Mouse (Mus musculus) ES-E14 (cell line): ENCODE results near the gene Samd3. TPM values are rescaled to one million over a fixed set of nuclear protein-coding genes. Genes with fewer than 3 reads are reported as not detected.

Source experiments
- DNase-seq: peaks from one replicate; pipeline ENCODE4 v3.0.0-alpha.2; 2013; ENCODE audit warnings: low read depth, low spot score
- H3K27ac ChIP-seq: 2 replicates; pipeline ENCODE4 v1.5.1; 2012; ENCODE audit warnings: low read depth, mild to moderate bottlenecking, low read length, moderate library complexity, mixed read lengths; ENCODE audit not compliant: poor library complexity, insufficient read depth, severe bottlenecking
- H3K36me3 ChIP-seq: 2 replicates; pipeline ENCODE4 v1.6.1; 2012; ENCODE audit warnings: mild to moderate bottlenecking, low read length, moderate library complexity, mixed read lengths; ENCODE audit not compliant: control insufficient read depth, poor library complexity, insufficient read depth, severe bottlenecking
- H3K4me1 ChIP-seq, 2 experiments: fragments of 150-350 bp in 1 of 2; sonication (generic) in 1 of 2; 2 replicates each; pipeline ENCODE4 v1.6.1; 2012; ENCODE audit warnings: low read length in 2 of 2, mild to moderate bottlenecking in 1 of 2, mixed read lengths in 1 of 2; ENCODE audit not compliant: control insufficient read depth in 2 of 2, insufficient read depth in 2 of 2, poor library complexity in 1 of 2
- H3K4me3 ChIP-seq, 2 experiments: fragments of 150-350 bp in 1 of 2; sonication (generic) in 1 of 2; 2 replicates each; pipeline ENCODE4 v1.5.1; 2012; ENCODE audit warnings: low read length in 2 of 2, low read depth in 1 of 2, mild to moderate bottlenecking in 1 of 2, mixed read lengths in 1 of 2; ENCODE audit not compliant: insufficient read depth in 1 of 2, poor library complexity in 1 of 2, severe bottlenecking in 1 of 2
- H3K9ac ChIP-seq: 2 replicates; pipeline ENCODE4 v1.6.1; 2012; ENCODE audit warnings: low read depth, mild to moderate bottlenecking, low read length, mixed read lengths; ENCODE audit not compliant: poor library complexity, insufficient read depth, severe bottlenecking
- H3K9me3 ChIP-seq: fragments of 150-350 bp; sonication (generic); 2 replicates; pipeline ENCODE4 v1.6.1; 2012; ENCODE audit warnings: low read depth, mild to moderate bottlenecking, low read length; ENCODE audit not compliant: control insufficient read depth, insufficient read depth
- CHD2 ChIP-seq: IDR thresholded peaks from 2 replicates; pipeline ENCODE4 v1.6.1; 2014; ENCODE audit warnings: mild to moderate bottlenecking, low read depth, low read length, inconsistent platforms
- HCFC1 ChIP-seq: IDR thresholded peaks from 2 replicates; pipeline ENCODE4 v1.6.1; 2012; ENCODE audit warnings: low read length, inconsistent platforms, borderline replicate concordance; ENCODE audit not compliant: insufficient read depth
- MAFK ChIP-seq: IDR thresholded peaks from 2 replicates; pipeline ENCODE4 v1.6.1; 2014; ENCODE audit warnings: mild to moderate bottlenecking, low read depth, low read length, inconsistent platforms; ENCODE audit not compliant: insufficient read depth
- ZC3H11A ChIP-seq: IDR thresholded peaks from 2 replicates; pipeline ENCODE4 v1.6.1; 2012; ENCODE audit warnings: low read depth, mild to moderate bottlenecking, inconsistent platforms, low read length, borderline replicate concordance
- ZNF384 ChIP-seq: IDR thresholded peaks from 2 replicates; pipeline ENCODE4 v1.6.1; 2012; ENCODE audit warnings: low read depth, low read length, inconsistent platforms
- in situ Hi-C, 2 experiments: fragments of 600-800 bp; cut with MboI; formaldehyde crosslinking; loops; one replicate each; pipeline ENCODE4 v1.15.1; 2025; ENCODE audit warnings: low sequenced_read_pairs in 2 of 2, inconsistent platforms in 1 of 2; ENCODE audit not compliant: unreplicated experiment in 2 of 2
- total RNA-seq: library from RNA; depleted of rRNA; stranded (reverse); fragments of 300-350 nt; gene quantifications from 2 replicates; pipeline ENCODE4 v1.2.3, GENCODE M21; 2012

The Samd3 gene
- total RNA-seq, 1 experiment = not detected

DNA sequence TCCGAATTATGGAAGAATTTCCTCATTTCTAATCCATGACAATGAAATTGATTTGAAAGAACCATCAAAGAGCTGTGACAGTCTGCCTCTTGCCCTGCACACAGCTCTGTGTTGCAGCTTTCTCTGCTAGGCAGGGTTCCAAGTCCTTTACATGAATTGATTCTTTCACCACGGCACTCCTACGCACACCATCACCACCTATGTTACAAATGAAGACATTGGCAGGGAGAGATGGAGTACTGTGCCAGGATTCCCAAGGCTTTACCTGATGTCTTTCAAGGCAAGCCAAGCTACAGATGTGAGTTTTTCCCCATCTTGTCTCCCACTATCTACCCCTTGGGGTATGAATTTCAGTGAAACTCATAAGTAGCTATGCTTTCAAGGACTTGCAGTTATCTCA, 67.7 kb downstream of the Samd3 start:
- no peak overlapping the region for H3K9ac ChIP-seq
- H3K4me3 ChIP-seq = no peak overlapping the region
- no peaks in the 10 kb centered on the region for H3K9me3 ChIP-seq
- DNase-seq = no peak
- in situ Hi-C loops = no loop called here
- TF ChIP-seq MAFK = no peak
- no peak for TF ChIP-seq HCFC1
- TF ChIP-seq CHD2 = no peak
- TF ChIP-seq ZC3H11A = no peak
- TF ChIP-seq ZNF384 = no peak
- H3K4me1 ChIP-seq = no peaks in the 10 kb centered on the region
- no peaks in the 10 kb centered on the region for H3K36me3 ChIP-seq
- H3K27ac ChIP-seq = no peak overlapping the region

- Histone ChIP-seq H3K4me3 (no peak overlapping the region), H3K36me3 (no peaks in the 10 kb centered on the region), H3K27ac (no peak overlapping the region), H3K9ac (no peak overlapping the region), H3K9me3 (no peaks in the 10 kb centered on the region), H3K4me1 (no peaks in the 10 kb centered on the region)
- TF ChIP-seq MAFK = no peak
- no peak for TF ChIP-seq ZC3H11A
- TF ChIP-seq HCFC1 = no peak
- no peak for TF ChIP-seq CHD2
- no peak for TF ChIP-seq ZNF384
- in situ Hi-C loops = no loop called here
- DNase-seq = no peak
Observed at GRCm38 (mm10) chr10:26297626-26298025, 68.1 kb downstream of the Samd3 start.

DNA sequence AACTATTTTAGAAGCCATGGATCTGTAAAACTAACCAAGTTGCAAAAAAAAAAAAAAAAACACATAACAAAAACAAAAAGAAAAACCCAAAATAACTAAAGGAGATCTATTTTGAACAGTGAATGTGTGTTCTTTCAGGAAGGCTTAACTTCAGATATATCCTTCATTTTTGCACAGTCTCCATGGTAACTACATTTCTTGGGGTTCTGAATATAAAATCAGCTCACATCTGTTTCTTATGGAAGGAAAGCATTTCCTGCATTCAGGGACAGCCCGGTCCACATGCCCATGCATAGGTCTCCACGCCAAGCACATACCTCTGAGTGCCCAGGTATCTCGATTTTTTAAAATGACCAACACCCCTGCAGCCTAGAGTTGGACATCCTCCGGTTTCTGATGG, 72.8 kb downstream of the Samd3 start:
- no peak overlapping the region for H3K9ac ChIP-seq
- in situ Hi-C loops = no loop called here
- H3K27ac ChIP-seq = no peak overlapping the region
- no peaks in the 10 kb centered on the region for H3K9me3 ChIP-seq
- no peak overlapping the region for H3K4me3 ChIP-seq
- TF ChIP-seq HCFC1 (no peak), ZNF384 (no peak), ZC3H11A (no peak), CHD2 (no peak), MAFK (no peak)
- no peaks in the 10 kb centered on the region for H3K36me3 ChIP-seq
- no peaks in the 10 kb centered on the region for H3K4me1 ChIP-seq
- no peak for DNase-seq

DNA sequence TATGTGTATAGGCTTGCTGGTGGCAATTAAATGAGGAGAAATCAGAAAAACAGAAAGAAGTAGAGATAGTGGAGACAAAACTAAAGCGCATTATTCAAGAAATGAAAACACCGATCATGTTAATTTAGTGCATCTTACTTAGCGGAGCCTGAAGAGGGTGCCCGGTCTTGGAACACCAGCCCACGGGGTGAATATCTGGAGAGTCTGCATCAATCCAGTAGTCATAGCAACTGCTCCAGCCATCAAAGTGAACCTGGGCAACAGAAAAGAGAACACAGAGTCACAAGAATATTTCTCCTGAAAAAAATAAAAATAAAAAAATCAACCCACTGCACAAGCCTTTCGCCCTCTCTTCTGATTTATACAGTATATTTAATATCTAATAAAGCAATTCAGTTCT, 74.0 kb downstream of the Samd3 start:
- no peak for DNase-seq
- Histone ChIP-seq H3K4me1 (no peaks in the 10 kb centered on the region), H3K36me3 (no peaks in the 10 kb centered on the region), H3K4me3 (no peak overlapping the region), H3K9me3 (no peaks in the 10 kb centered on the region), H3K9ac (no peak overlapping the region), H3K27ac (no peak overlapping the region)
- in situ Hi-C loops = no loop called here
- no peak for TF ChIP-seq HCFC1
- no peak for TF ChIP-seq CHD2
- no peak for TF ChIP-seq MAFK
- TF ChIP-seq ZNF384 = no peak
- no peak for TF ChIP-seq ZC3H11A

- H3K9ac ChIP-seq = no peak overlapping the region
- H3K4me3 ChIP-seq = no peak overlapping the region
- no peak for DNase-seq
- no peaks in the 10 kb centered on the region for H3K9me3 ChIP-seq
- H3K36me3 ChIP-seq = no peaks in the 10 kb centered on the region
- in situ Hi-C loops = no loop called here
- H3K27ac ChIP-seq = no peak overlapping the region
- no peaks in the 10 kb centered on the region for H3K4me1 ChIP-seq
- TF ChIP-seq HCFC1 (no peak), ZC3H11A (no peak), ZNF384 (no peak), MAFK (no peak)
Observed at GRCm38 (mm10) chr10:26314327-26314726, 84.8 kb downstream of the Samd3 start.
